Mouse (Mus musculus): Measurements from ENCODE around the gene Ralgps1. TPM values are rescaled to one million over a fixed set of nuclear protein-coding genes. Genes with fewer than 3 reads are reported as not detected.

The Ralgps1 gene
- total RNA-seq, 2 experiments from 2014 or later: 4.1 to 5.8 TPM

DNA sequence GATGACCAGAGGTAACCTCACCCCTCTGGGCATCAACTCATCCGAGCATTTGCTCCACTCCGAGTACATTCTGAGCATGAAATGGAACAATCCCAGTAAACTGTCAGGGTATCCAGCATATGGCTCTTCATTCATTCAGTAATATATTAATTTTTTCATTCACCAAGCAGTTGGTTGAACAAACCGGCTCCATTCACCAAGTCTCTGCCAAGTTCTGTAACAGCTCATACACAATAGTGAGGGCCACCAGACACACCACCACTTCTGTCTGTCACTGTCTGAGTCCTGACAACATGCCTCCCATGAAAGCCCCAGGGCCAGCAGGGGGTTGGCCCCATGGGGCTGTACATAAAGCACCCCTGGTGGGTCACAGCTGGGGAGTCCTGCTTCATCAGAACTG is 181.3 kb downstream of the Ralgps1 start:
- no peak for DNase-seq (ENCODE audit: low spot score)
- intact Hi-C loops (cut with DNase I): no loop called here

DNA sequence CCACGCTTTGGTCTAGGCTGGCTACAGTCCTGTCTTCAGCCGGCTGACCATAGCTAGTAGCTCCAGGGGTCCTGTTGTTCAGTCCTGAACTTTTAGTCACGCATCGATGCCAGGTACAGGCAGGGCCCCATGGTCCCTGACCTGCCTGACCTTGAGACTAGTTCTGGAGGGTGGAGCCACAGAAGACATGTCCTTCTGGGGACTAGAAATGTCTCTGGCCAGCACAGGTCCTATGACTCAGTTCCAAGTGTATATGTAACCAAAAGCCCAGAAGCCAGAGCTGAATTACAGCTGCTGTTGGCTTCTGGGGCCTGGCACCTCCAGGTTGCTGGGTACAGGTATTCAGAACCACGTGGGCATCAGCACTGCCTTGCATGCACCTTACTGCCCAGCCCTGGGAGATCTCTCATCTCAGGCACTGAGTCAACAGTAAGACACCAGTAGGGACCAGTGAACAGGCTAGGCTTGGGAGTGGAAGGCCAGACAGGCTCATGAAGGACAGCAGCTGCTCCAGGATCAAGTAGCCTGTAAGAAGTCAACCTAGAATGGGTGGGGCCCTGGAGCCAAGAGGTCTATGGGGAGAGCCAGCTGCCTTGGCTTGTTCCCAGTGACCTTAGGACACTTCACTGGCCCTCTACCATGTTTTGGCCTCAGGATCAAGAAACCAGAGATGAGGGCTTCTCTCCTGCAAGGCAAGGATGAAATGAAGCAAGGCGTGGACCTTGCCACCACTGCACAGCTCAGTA is 182.2 kb downstream of the Ralgps1 start:
- intact Hi-C loops (cut with DNase I): no loop called here
- DNase-seq (ENCODE audit: low spot score): peak; percentile 19

DNA sequence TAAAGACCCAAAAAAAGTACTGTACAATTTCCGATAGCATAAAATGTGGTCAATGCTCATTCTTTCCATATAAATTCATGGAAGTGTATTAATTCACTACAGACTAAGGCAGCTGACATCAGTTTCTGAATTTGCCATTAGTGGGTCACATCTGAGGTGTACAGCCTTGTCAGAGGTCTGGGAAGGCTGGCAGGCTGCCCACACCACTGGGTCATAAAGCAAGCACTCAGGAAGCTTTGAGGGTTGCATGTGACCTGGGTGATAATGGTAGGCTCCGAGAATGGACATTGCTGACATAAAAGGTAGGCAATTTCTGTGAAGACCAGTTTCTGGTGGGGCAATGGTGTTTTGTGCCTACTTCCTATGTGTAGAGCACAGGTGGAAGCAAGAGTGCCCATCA is 183.4 kb downstream of the Ralgps1 start:
- no peak for DNase-seq (ENCODE audit: low spot score)
- intact Hi-C loops (cut with DNase I): no loop called here

DNA sequence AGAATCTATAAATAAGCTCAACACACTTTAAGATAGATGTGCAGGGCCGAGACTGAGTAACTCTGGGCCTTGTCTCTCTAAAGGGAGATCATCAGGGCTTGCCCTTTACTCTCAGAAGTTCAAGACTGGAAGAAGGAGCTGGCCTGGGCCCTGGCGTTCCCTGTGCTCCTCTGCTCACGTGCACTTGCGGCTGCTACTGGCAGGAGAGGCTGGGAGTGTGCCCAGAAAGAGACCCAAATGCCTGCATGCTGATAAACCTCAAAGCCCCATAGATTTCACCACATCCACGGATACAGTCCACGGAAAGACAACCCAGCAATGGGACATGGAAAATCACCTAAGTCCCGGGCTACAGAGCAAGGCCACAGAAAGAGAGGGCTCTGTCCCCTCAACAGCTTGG is 184.8 kb downstream of the Ralgps1 start:
- intact Hi-C loops (cut with DNase I): no loop called here
- DNase-seq (ENCODE audit: low spot score): no peak

DNA sequence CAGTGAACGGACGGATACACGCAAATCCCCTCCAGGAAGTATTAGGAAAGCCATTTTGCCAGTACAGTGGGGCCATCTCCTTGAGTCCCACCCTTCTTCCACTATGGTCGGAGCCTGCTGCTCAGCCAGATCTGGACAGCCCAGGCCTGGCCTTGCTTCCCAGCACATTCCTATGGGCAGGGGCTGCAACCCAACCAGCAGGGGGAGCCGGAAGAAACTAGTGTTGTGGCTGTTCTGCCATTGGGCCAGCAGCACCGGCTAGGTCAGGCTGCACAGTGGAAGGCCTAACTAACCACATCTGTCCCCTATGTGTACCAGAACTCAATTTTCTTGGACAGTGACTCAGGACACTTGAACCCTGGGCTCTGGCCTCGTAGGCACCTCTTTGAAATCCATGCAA is 186.0 kb downstream of the Ralgps1 start:
- intact Hi-C loops (cut with DNase I): no loop called here
- DNase-seq (ENCODE audit: low spot score): no peak

DNA sequence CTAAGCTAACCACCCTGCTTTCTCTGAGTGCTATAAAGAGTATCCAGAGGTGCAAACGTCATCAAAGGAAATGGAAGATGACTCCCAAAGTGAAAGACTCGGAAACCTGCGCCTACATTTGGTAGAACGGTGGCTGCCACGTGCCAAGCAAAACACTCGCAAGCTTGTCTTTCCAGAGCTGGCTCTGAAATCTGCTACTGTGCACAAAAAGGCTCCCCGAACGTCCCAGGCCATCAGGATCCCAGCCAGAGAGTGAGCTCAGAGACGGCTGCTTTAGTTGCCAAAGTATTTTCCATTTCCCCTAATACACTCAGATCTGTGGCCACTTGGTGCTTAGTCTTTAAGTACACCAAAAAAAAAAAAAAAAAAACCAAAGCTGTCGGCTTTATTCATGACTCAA is 186.6 kb downstream of the Ralgps1 start:
- intact Hi-C loops (cut with DNase I): no loop called here
- DNase-seq (ENCODE audit: low spot score): peak; percentile 75

DNA sequence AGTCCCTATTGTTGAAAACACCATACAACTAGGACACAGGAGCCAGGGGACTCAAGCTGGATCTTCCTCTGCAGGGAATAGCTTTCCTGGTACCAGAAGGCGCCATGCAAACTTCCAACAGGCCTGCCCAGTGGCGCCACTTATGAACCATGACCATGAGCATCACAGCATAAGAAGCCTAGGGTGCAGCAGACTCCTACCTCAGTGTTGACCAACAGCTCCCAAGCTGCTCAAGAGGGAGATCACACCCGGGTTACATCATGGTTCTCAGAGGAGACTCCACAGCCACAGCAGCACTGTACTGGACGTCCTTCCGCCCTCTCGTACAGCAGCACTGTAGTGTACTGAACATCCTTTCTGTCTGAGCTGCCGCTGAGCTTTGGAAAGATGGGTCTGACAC is 188.0 kb downstream of the Ralgps1 start:
- intact Hi-C loops (cut with DNase I): no loop called here
- no peak for DNase-seq (ENCODE audit: low spot score)

DNA sequence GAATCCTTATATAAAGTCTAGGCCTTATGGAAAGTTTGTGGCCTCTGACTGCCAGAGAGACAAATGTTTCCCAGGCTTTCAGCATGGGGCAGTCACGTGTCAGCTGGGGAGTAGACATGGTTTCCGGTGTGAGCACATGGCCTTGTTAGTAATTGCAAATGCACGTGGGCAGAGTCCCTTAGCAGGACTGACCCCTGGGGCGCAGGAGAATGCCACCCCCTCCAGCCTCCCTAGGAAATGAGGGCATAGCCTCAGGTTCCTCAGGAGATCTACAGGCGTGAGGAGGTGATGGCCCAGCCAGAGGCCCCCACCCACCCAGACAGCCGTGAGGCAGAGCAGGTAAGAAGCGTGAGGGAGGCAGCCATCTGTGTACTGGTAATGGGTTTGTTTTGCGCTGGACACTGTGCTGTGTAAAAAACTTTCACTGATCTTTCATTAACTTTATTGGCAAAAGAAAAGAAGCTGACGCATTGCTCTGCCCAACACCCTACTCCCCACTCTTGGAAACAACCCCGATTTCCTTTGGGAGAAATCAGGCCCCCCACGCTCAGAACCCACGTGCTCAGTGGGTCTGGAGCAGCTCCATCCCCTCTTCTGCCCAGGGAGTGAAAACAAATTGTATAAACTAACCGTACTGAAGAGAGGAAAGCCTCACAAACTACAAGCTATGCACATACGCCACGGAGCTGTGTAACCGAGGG is 191.2 kb downstream of the Ralgps1 start:
- peak; percentile 53 for DNase-seq (ENCODE audit: low spot score)
- intact Hi-C loops (cut with DNase I): no loop called here

DNA sequence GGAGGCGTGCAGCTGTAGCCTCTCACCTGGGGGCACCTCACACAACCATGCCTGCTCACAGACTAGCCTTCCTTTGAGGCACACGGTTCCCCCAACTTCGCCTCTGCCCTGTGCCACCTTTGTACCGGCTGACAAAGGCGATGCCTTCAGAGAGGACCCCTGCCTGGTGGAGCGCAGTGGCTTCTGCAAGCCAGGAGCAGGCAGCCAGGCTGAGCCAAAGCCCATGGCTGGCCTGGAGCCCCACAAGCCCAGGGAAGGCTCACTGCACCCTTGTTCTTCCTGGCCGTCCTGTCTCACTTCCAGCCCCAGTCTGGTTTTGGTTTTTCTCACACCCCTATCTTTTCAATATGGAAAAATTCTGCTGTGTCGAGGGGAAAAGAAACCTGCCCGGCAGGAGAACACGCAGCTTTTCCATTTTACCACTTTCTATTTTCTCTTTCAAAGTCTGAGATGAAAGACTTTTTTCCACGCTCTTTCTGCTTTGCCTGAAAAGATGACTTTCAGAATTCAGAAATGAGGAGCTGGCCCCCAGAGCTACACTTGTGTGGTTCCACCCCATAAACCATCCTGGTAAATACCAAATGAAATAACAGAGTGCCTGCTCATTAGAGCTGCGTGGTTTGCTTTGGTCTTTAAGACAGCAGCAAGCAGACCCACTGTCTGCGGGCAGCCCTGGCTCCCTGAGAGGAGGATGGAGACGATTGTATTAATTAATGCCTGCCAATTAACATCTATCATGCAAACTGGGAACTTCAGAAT is 191.9 kb downstream of the Ralgps1 start:
- DNase-seq (ENCODE audit: low spot score): no peak
- intact Hi-C loops (cut with DNase I): no loop called here

DNA sequence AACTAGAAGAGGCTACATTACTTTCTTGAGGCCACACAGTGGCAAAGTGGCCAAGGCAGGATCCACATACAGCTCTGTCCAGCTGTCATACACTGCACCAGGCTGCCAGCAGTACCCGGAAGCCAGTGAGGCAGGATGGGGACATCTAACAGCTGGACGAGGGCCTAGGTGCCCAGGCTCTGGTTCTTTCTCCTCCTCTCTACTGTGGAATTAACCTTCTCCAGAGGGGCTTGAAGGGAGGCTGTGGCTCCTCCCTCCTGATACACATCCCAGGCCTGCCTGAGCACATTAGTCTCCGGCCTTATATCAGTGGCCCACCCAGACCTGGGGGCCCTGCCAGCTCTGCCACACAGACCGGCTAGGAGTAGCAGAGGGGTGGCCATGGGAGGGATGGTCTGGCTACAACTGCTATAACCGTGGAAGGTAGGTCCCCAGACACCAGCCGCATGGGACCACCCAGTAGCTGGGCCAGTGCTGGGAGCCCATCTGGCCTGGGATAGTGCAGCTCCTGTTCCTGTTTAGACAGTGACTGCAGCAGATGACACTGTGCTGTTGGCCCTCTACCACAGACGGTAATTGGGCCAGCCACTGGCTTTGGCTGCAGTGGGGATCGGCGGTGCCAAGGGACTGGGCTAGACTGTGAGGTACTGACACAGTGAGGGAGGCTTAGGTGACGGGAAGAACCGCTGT is 192.9 kb downstream of the Ralgps1 start:
- DNase-seq (ENCODE audit: low spot score): no peak
- intact Hi-C loops (cut with DNase I): no loop called here

DNA sequence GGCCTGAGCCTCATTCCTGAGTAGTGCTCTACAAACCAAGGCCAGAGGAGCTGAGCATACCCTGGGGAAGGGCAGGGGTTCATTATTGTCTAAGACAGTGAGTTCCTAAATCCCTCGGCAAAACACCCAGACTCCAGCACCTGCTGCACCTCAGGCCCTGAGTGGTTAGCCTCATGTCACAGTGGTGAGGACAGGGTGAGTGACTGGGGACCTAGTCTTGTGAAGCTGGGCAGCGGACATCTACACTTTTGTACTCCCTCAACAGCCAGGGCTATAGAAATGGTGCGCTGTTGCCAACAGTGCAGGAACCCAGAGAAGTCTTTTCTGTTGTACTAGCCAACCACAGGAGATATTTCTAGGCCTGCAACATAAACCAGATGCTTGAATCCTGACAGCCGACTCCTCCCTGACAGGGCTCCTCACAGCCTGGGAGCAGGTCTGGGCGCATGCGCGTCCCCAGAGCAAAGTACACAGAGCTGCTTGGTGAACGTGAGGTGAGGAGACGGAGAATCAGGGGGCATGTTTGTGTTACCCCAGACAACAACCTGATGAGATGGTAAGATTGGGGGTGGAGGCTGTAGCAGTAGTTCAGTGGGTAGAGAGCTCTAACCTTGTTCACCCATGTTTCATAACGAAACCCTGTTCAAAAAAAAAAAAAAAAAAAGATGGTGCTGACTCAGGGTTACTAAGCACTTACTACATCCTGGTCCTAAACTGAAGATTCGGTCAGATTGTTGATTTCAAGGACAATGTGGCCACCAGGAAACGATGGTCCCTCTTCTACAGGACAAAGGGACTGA is 193.6 kb downstream of the Ralgps1 start:
- intact Hi-C loops (cut with DNase I): no loop called here
- DNase-seq (ENCODE audit: low spot score): no peak

DNA sequence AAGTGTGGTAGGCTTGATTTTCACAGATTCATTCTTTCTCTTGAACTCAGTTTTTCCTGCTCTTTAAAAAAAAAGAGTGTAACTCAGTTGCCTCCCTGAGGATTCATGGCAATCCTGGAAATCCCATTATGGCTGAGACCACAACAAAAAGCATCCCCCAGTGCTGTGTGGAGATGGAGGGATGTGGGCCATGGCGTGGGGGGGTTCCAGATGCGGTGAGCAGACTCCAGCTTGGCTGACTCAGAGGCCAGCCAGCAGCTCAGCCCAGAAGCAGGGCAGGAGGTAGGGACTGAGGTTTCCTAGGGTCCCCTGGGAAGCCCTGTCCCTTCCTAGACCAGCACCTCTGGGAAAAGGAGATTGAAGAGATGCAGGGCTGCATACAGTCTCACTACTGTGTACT is 194.4 kb downstream of the Ralgps1 start:
- intact Hi-C loops (cut with DNase I): no loop called here
- DNase-seq (ENCODE audit: low spot score): no peak

DNA sequence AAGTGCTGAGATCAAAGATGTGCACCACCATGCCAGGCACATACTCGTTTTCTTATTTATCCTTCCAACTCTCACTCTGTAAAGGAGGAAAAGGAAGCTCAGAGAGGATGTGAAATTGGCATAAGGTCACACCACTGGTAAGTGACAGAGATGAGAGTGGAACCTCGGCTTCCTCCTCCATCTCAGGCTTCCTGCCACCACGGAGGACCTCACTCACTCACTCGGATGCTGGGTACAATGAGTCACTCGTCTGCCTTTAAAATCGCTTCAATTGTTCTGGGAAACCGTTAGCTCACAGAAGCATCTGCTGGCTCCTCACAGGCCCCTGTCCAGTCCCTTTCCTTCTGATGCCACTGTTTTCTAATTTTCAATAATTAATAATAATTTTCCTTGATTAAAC is 194.8 kb downstream of the Ralgps1 start:
- intact Hi-C loops (cut with DNase I): no loop called here
- DNase-seq (ENCODE audit: low spot score): no peak

DNA sequence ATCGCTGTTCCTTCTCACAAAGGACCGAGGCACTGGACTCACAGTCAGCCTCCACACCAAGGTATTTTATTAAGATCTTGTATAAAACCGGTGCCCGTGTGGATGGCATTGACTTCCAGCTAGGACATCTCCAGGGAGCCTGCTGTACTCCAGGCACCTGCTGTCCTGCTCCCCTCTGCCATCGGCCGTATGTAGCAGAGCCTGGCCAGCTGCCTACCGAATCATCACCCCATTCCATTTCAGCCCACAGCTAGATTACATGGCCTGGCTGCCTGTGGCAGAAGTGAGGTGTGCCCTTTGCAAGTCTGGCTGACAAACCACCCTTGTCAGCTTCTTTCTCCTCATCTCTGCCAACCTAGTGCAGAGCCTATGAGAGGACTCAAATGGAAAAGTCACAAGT is 197.6 kb downstream of the Ralgps1 start:
- no peak for DNase-seq (ENCODE audit: low spot score)
- intact Hi-C loops (cut with DNase I): no loop called here

DNA sequence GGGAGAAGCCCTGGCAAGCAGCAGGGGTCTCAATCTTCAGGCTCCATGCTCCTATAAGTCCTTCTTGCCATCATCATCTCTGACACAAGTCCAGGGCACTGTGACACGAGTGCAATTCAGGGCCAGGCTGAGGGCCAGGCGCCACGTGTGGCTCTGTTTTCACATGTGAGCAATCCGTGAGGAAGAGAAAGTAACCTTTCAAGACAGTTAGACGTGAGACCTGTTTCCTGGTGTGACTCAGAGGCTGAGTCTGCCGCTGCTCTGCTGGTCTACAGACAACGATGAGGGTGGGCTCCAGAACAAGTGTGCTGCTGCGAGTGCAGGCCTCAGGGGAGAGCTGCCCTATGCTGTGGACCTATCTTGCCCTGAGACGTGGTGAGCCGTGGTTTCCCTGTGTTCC is 198.2 kb downstream of the Ralgps1 start:
- no peak for DNase-seq (ENCODE audit: low spot score)
- intact Hi-C loops (cut with DNase I): no loop called here

DNA sequence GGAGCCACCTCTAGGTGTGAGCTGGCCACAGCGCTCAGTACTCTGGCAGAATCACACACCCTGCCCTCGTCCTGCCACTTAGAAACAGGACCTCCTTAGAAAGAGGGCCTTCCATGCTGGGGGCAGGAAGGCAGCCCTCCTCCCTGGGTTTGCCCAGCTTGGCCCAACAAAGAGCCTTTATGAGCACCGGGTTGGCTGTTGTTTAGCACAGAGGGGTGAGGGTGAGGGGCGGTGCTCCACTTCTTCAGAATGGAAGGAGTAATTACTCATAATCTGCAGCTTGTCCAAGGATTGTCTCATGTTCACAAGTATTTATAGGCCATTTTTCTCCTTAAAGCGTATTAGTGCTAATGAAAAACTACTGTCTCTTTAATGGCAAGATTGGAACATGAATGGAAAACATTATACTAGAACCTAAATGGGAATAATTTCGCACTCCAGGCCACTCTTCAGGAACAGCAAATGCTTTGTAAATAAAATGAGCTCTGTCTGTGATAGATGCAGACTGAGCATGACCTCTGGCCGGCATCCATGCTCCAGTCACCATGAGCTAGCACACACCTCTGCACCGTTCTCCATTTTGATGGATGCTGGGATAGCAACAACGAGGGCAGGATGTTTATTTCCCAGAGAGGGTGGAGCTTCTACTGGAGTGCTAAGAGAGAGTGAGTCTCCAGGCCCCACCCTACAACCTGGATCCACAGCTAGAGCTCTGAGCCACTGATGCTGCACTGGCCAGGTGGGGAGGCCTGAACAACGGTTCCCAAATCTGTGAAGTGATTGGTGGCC is 200.3 kb downstream of the Ralgps1 start:
- intact Hi-C loops (cut with DNase I): no loop called here
- DNase-seq (ENCODE audit: low spot score): no peak

DNA sequence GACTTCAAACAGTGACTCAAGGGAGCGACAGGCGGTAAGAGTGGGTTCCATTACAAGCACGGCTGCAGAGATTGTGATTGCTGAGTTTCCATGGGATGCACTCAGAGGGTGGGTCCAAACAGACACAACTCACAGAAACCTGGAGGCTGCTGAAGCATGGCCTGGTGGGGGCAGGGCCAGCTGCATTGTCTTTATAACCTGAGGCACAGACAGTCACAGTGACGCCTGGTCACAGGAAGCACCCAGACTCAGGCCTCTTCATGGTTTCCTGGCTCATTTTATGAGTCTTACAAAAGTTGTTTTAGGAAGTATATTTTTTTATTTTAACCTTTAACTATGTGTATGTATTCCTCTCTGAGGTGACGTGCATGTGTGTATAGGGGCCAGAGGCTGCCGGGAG is 201.8 kb downstream of the Ralgps1 start:
- intact Hi-C loops (cut with DNase I): no loop called here
- no peak for DNase-seq (ENCODE audit: low spot score)

DNA sequence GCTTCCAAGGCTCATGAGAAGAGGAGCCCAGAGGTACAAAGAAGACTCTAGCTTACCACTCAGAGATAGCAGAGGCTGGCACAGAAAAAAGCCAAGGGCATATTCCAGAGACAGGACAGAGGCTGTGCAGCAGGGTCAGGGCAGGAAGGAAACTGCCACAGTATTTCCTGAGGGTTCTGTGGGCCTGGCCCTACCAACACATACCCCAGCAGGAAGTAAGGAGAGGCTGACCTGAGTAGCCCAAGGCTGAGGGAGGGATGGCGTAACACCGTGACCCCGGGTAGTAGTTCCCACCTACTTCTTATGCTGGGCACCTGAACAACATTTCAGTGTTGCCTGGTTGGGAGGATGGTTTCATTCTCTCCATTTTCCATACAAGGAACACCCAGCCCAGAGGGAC is 204.2 kb downstream of the Ralgps1 start:
- intact Hi-C loops (cut with DNase I): no loop called here

More for the DNA sequence above, 204.2 kb downstream of the Ralgps1 start:
- DNase-seq (ENCODE audit: low spot score): no peak

Measured in heart, postnatal 25 days (tissue).